Mouse (Mus musculus) limb, embryonic 10.5 days (tissue): ENCODE measurements around the gene Lgr4. TPM values are rescaled to one million over a fixed set of nuclear protein-coding genes. Genes with fewer than 3 reads are reported as not detected.

ENCODE experiments used
- DNase-seq: peaks from one replicate; pipeline ENCODE4 v3.0.0-alpha.2; 2017; ENCODE audit warnings: low spot score
- H3K27ac ChIP-seq: fragments of 300-500 bp; sonication (generic); 2 replicates; pipeline ENCODE4 v1.5.1; 2016; ENCODE audit warnings: mild to moderate bottlenecking
- H3K27me3 ChIP-seq: fragments of 300-500 bp; sonication (generic); 2 replicates; pipeline ENCODE4 v1.6.1; 2016; ENCODE audit warnings: low read depth, mild to moderate bottlenecking; ENCODE audit not compliant: poor library complexity, severe bottlenecking
- H3K36me3 ChIP-seq: fragments of 300-500 bp; sonication (generic); 2 replicates; pipeline ENCODE4 v1.6.1; 2016; ENCODE audit warnings: mild to moderate bottlenecking, moderate library complexity
- H3K4me1 ChIP-seq: fragments of 300-500 bp; sonication (generic); 2 replicates; pipeline ENCODE4 v1.6.1; 2016
- H3K4me3 ChIP-seq: fragments of 300-500 bp; sonication (generic); 2 replicates; pipeline ENCODE4 v1.5.1; 2016; ENCODE audit warnings: mild to moderate bottlenecking, moderate library complexity
- H3K9me3 ChIP-seq: fragments of 300-500 bp; sonication (generic); replicated peaks from 2 replicates; pipeline ENCODE4 v1.6.1; 2016; ENCODE audit warnings: mild to moderate bottlenecking
- WGBS: fragments of 180-500 bp; shearing (Covaris S2); methylation state at CpG from one replicate; pipeline ENCODE4 v1.1.7; 2016; 5-methylcytosine and 5-hydroxymethylcytosine counted together
- polyA plus RNA-seq: library from polyadenylated mRNA; unstranded; fragments of >200 nt; fragmentation: Nextera tagmentation; extraction: Ambion mirVana; gene quantifications from 2 replicates; pipeline ENCODE4 v1.2.1, GENCODE M21; 2016

Lgr4 gene
- polyA plus RNA-seq, 1 experiment from 2014 or later: 10.6 TPM

- Histone ChIP-seq H3K36me3 (no peaks in the 10 kb centered on the region), H3K4me1 (peaks cover 11% of the 10 kb centered on the region), H3K27me3 (no peaks in the 10 kb centered on the region), H3K4me3 (no peak overlapping the region), H3K9me3 (no peaks in the 10 kb centered on the region), H3K27ac (no peak overlapping the region; the same call in 1 of the 2 replicates)
- WGBS: 73% methylated on average over 11 of the region's 11 CpGs
- no peak for DNase-seq
Measured at GRCm38 (mm10) chr2:109959407-109960075, 42.1 kb downstream of the Lgr4 start.

GRCm38 (mm10) chr2:109960246-109960645 lies 42.8 kb downstream of the Lgr4 start:
- Histone ChIP-seq H3K9me3 (no peaks in the 10 kb centered on the region), H3K27ac (no peak overlapping the region), H3K4me3 (no peak overlapping the region), H3K36me3 (no peaks in the 10 kb centered on the region), H3K27me3 (no peaks in the 10 kb centered on the region), H3K4me1 (peaks cover 11% of the 10 kb centered on the region)
- 78% methylated on average over 3 of the region's 3 CpGs for WGBS
- no peak for DNase-seq

- Histone ChIP-seq H3K4me3 (no peak overlapping the region), H3K4me1 (peaks cover 11% of the 10 kb centered on the region), H3K9me3 (no peaks in the 10 kb centered on the region), H3K27ac (no peak overlapping the region), H3K27me3 (no peaks in the 10 kb centered on the region), H3K36me3 (no peaks in the 10 kb centered on the region)
- 86% methylated on average over 4 of the region's 4 CpGs for WGBS
- DNase-seq: no peak
Measured at GRCm38 (mm10) chr2:109961174-109961573, 43.7 kb downstream of the Lgr4 start.

DNA sequence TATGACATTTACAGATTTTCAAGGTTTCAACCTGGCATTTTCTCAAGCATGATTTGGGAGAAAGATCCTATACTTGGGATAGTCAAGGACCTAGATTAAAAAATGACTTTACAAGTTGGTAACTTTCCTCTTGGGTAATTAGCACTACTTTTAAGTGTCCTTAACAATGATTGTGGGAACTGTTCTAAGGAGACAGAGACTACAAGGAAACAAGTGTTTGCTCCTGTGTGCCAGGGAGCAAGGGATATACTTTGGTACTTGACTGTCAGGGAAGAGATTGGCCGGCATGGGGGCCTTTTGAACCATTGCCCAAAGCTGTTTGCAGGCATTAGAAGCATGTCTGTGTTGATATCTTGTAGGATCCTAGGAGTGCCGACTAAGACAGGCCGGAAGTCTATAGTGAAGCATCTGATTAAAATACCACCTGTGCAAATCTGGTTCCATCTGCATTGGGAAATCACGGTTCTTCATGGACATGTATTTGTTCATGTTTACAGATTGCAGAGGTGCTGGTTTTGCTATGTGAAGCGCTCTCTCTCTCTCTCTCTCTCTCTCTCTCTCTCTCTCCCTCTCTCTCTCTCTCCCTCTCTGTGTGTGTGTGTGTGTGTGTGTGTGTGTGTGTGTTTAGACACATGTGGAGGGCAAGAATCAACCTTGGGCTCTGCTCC lies 46.3 kb downstream of the Lgr4 start:
- Histone ChIP-seq H3K9me3 (no peaks in the 10 kb centered on the region), H3K4me3 (no peak overlapping the region), H3K36me3 (no peaks in the 10 kb centered on the region), H3K27ac (no peak overlapping the region), H3K4me1 (peaks cover 11% of the 10 kb centered on the region), H3K27me3 (no peaks in the 10 kb centered on the region)
- no peak for DNase-seq
- 90% methylated on average over 5 of the region's 5 CpGs for WGBS

DNA sequence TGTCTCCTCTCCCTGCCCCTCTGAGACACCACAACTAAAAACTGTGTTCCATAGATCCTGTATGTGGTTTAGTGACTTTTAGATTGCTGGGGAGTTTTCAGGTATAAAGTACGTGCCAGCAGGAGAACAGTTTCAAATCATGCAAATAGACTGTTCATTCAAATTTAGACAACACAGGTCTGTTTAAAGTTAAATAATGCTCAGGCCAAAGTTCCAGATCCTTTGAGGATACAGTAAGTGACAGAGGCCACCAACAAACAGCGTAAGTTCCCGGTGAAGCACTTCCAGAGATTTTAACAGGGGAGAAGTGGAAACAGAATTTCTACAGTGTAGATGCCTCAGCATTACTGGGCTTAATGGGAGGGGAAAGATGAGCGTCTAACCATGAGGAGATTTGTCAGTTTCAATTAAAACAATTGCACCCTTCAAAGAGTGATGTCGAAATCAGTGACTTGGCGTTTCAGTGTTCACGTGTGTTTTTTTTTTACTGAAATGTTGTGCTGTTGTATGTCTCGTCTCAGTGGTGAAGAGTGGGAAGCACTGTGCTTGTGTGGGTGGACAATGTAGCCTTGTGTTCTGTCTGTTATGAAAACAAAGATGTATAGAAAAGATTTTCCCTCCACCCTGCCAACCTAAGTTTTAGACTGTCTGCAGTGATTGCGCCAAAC lies 48.4 kb downstream of the Lgr4 start:
- peaks cover 10% of the 10 kb centered on the region; the same call in 1 of the 2 replicates for H3K4me1 ChIP-seq
- no peaks in the 10 kb centered on the region for H3K9me3 ChIP-seq
- H3K4me3 ChIP-seq: no peak overlapping the region
- 90% methylated on average over 9 of the region's 9 CpGs for WGBS
- H3K27me3 ChIP-seq: no peaks in the 10 kb centered on the region
- H3K36me3 ChIP-seq: no peaks in the 10 kb centered on the region
- H3K27ac ChIP-seq: no peak overlapping the region
- DNase-seq: no peak

GRCm38 (mm10) chr2:109966863-109967262 lies 49.4 kb downstream of the Lgr4 start:
- 93% methylated on average over 4 of the region's 4 CpGs for WGBS
- H3K4me3 ChIP-seq: no peak overlapping the region
- H3K27me3 ChIP-seq: no peaks in the 10 kb centered on the region
- no peak for DNase-seq
- H3K9me3 ChIP-seq: no peaks in the 10 kb centered on the region
- no peak overlapping the region for H3K27ac ChIP-seq
- no peaks in the 10 kb centered on the region for H3K36me3 ChIP-seq
- peaks cover 11% of the 10 kb centered on the region; the same call in 1 of the 2 replicates for H3K4me1 ChIP-seq

GRCm38 (mm10) chr2:109969381-109969780 lies 51.9 kb downstream of the Lgr4 start:
- 90% methylated on average over 3 of the region's 3 CpGs for WGBS
- Histone ChIP-seq H3K4me3 (no peak overlapping the region), H3K9me3 (no peaks in the 10 kb centered on the region), H3K4me1 (peaks cover 23% of the 10 kb centered on the region), H3K36me3 (no peaks in the 10 kb centered on the region), H3K27ac (no peak overlapping the region), H3K27me3 (no peaks in the 10 kb centered on the region)
- DNase-seq: no peak

GRCm38 (mm10) chr2:109969926-109970532 lies 52.6 kb downstream of the Lgr4 start:
- Histone ChIP-seq H3K27me3 (no peaks in the 10 kb centered on the region), H3K4me1 (peaks cover 23% of the 10 kb centered on the region), H3K4me3 (no peak overlapping the region), H3K36me3 (no peaks in the 10 kb centered on the region), H3K27ac (no peak overlapping the region), H3K9me3 (no peaks in the 10 kb centered on the region)
- 58% methylated on average over 10 of the region's 10 CpGs for WGBS
- DNase-seq: no peak

- DNase-seq: no peak
- Histone ChIP-seq H3K4me1 (peaks cover 23% of the 10 kb centered on the region), H3K9me3 (no peaks in the 10 kb centered on the region), H3K27ac (no peak overlapping the region), H3K36me3 (peaks cover 6% of the 10 kb centered on the region), H3K27me3 (no peaks in the 10 kb centered on the region), H3K4me3 (no peak overlapping the region)
- 66% methylated on average over 8 of the region's 8 CpGs for WGBS
Measured at GRCm38 (mm10) chr2:109970744-109971410, 53.4 kb downstream of the Lgr4 start.

DNA sequence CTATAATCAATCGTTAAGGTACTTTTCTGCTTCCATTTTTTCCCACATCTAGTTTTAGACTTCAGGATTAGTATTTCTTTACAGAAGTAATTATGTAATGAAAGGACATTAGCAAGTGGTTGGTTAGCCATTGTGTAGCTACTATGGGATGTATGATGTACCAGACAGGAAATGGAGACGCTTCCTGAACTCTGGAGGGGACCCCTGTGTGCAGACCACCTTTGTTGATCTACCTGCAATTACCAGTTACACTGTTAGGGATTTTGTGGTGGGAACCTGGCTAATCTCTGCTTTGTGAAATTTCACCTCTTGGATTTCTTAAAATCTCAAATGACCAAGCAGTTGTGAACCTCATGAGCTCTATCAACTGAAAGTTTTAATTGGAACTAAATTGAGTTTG lies 54.9 kb downstream of the Lgr4 start:
- Histone ChIP-seq H3K9me3 (no peaks in the 10 kb centered on the region), H3K27ac (no peak overlapping the region), H3K27me3 (no peaks in the 10 kb centered on the region), H3K4me3 (no peak overlapping the region), H3K36me3 (peaks cover 8% of the 10 kb centered on the region), H3K4me1 (peaks cover 23% of the 10 kb centered on the region)
- no peak for DNase-seq
- 81% methylated on average over 2 of the region's 2 CpGs for WGBS

DNA sequence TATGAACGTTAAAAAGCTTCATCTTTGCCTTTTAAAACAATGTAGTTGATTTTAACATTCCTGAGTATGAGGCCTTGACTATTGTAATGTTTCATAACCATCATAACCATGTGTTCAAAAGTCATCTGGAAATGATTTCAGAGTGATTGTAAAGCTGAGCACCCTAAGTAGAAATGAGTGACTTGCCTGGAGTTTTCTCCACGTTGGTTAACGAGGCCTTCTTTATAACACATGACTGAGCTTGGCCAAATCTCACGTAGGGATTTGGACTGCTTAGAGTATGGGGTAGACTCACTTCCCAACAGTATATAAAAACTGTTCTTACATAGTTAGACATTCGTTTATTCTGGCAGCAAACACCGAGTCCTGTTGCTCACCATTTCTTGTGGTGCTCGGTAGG lies 55.5 kb downstream of the Lgr4 start:
- no peak overlapping the region for H3K27ac ChIP-seq
- DNase-seq: no peak
- WGBS: 71% methylated on average over 7 of the region's 7 CpGs

GRCm38 (mm10) chr2:109974807-109975206 lies 57.4 kb downstream of the Lgr4 start:
- WGBS: 97% methylated on average over 7 of the region's 7 CpGs
- H3K36me3 ChIP-seq: peaks cover 8% of the 10 kb centered on the region
- peaks cover 18% of the 10 kb centered on the region for H3K4me1 ChIP-seq
- H3K27me3 ChIP-seq: no peaks in the 10 kb centered on the region
- no peak overlapping the region for H3K27ac ChIP-seq
- H3K4me3 ChIP-seq: no peak overlapping the region
- no peak for DNase-seq
- no peaks in the 10 kb centered on the region for H3K9me3 ChIP-seq

More for the DNA sequence above, 55.5 kb downstream of the Lgr4 start:
- H3K4me3 ChIP-seq: no peak overlapping the region
- peaks cover 8% of the 10 kb centered on the region for H3K36me3 ChIP-seq
- no peaks in the 10 kb centered on the region for H3K9me3 ChIP-seq
- no peaks in the 10 kb centered on the region for H3K27me3 ChIP-seq
- peaks cover 23% of the 10 kb centered on the region for H3K4me1 ChIP-seq
